Mouse (Mus musculus): Measurements from ENCODE around the gene Gjc1.

GRCm38 (mm10) chr11:102787688-102788177, 31.8 kb downstream of the Gjc1 start:
- TF ChIP-seq POLR2AphosphoS5 (IDR thresholded peaks at IDR 0.05; ENCODE audit: insufficient replicate concordance, low read depth, low read length) (no peak), GATA1 (IDR thresholded peaks at IDR 0.05; ENCODE audit: borderline replicate concordance, low read length) (no peak), CTCF (IDR thresholded peaks at IDR 0.05; ENCODE audit: low read depth, low read length) (no peak), TAL1 (conservative IDR thresholded peaks at IDR 0.05; ENCODE audit: low read depth, low read length) (no peak)

Data from G1E (cell line).